19 mouse cellular contexts compared by ENCODE assay signal in the genomic region with DNA sequence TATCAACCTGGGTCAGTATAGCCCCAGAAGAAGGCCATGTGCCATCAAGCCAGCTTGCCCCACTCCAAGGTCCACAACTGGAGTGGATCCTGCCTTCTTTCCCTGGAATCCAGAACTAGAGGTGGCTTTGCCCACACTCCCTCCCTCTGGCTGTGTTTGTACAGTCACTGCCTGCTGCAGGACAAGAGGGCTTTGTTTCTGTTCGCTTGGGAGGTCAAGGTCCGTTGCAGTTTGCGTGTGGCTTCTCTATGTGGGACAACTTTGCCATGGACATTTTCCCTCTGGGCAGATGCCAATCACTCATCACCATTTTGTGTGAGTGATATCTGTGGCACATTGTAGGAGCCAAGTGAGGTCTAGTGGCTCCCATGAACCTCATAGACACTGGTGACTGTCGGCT.
DNase-seq lines count a peak whose midpoint lies in the region; ATAC-seq and TF ChIP-seq lines count a peak whose summit lies in the region.
"Had no signal": no experiment of that assay in that cellular context is flagged by ENCODE, and none has a peak within 500 bp of the region (broad histone marks: within the 10 kb centered on the region; RNA-seq: fewer than 3 reads in every experiment).

No protein-coding gene starts in this region.

- H3K27ac ChIP-seq in forebrain, embryonic 10.5 days: peak overlapping the region; percentile 75
- H3K27ac ChIP-seq in forebrain, embryonic 16.5 days (ENCODE audit: low read length): no peak overlapping the region
- no peak overlapping the region for H3K27ac ChIP-seq in kidney, embryonic 15.5 days
- no peak overlapping the region for H3K27ac ChIP-seq in intestine, embryonic 14.5 days (ENCODE audit: low read depth)
- no peak overlapping the region for H3K27ac ChIP-seq in liver, postnatal 0 days (ENCODE audit: low read depth)
- H3K27ac ChIP-seq: hindbrain, postnatal 0 days; lung, embryonic 15.5 days; midbrain, embryonic 13.5 days had no signal

- TF ChIP-seq CTCF in liver, postnatal 0 days (IDR thresholded peaks at IDR 0.05; ENCODE audit: low read depth): no peak

- H3K4me1 ChIP-seq in forebrain, embryonic 10.5 days: peaks cover 64% of the 10 kb centered on the region
- H3K4me1 ChIP-seq in forebrain, embryonic 16.5 days (replicated peaks; ENCODE audit: control insufficient read depth, insufficient read depth, low read length): peaks cover 39% of the 10 kb centered on the region
- H3K4me1 ChIP-seq in kidney, embryonic 15.5 days: peaks cover 47% of the 10 kb centered on the region
- peaks cover 13% of the 10 kb centered on the region for H3K4me1 ChIP-seq in intestine, embryonic 14.5 days (replicated peaks; ENCODE audit: control insufficient read depth, insufficient read depth, low read length)
- H3K4me1 ChIP-seq in liver, postnatal 0 days (ENCODE audit: insufficient read depth): no peaks in the 10 kb centered on the region

- TF ChIP-seq EP300 in liver, postnatal 0 days (IDR thresholded peaks at IDR 0.05; ENCODE audit: low read depth): no peak

- no peak overlapping the region for H3K4me2 ChIP-seq in forebrain, embryonic 16.5 days (ENCODE audit: low read length)
- H3K4me2 ChIP-seq in kidney, embryonic 15.5 days: no peak overlapping the region
- H3K4me2 ChIP-seq in intestine, embryonic 14.5 days (ENCODE audit: low read length): no peak overlapping the region
- no peak overlapping the region for H3K4me2 ChIP-seq in liver, postnatal 0 days (ENCODE audit: low read depth, low read length)
- H3K4me2 ChIP-seq: lung, embryonic 15.5 days; midbrain, embryonic 13.5 days; neural tube, embryonic 15.5 days had no signal

- no peaks in the 10 kb centered on the region for H3K9me3 ChIP-seq in forebrain, embryonic 10.5 days
- H3K9me3 ChIP-seq in forebrain, embryonic 16.5 days (ENCODE audit: control insufficient read depth, low read length): no peaks in the 10 kb centered on the region
- H3K9me3 ChIP-seq in kidney, embryonic 15.5 days (replicated peaks): no peaks in the 10 kb centered on the region
- H3K9me3 ChIP-seq in intestine, embryonic 14.5 days (ENCODE audit: control insufficient read depth, low read length): no peaks in the 10 kb centered on the region
- no peaks in the 10 kb centered on the region for H3K9me3 ChIP-seq in liver, postnatal 0 days (ENCODE audit: low read length)
- H3K9me3 ChIP-seq: lung, embryonic 15.5 days; midbrain, embryonic 13.5 days; neural tube, embryonic 15.5 days had no signal

- DNase-seq in forebrain, embryonic 10.5 days (ENCODE audit: extremely low spot score, low spot score): no peak
- peak; percentile 50 to 66 for DNase-seq in kidney, postnatal 36 days
- no peak for DNase-seq in intestine, embryonic 14.5 days (ENCODE audit: low spot score)
- DNase-seq in liver, postnatal 0 days: peak; percentile 27
- DNase-seq in gastrocnemius, postnatal 10 days: no peak
- DNase-seq in layer of hippocampus, postnatal 36 days: no peak
- DNase-seq: adrenal gland, adult 8-10 months; cerebellum, adult 11 months; cerebellum, postnatal 25 days; heart, postnatal 36 days; left cerebral cortex, postnatal 4 days; thymus, adult 2 months had no signal

- WGBS in forebrain, embryonic 10.5 days: 73% methylated on average over 4 of the region's 4 CpGs
- 64% methylated on average over 4 of the region's 4 CpGs for WGBS in forebrain, embryonic 16.5 days
- 61% methylated on average over 4 of the region's 4 CpGs for WGBS in kidney, embryonic 15.5 days
- WGBS in intestine, embryonic 14.5 days: 67% methylated on average over 4 of the region's 4 CpGs
- WGBS in liver, postnatal 0 days (ENCODE audit: insufficient replicate concordance): 65% methylated on average over 4 of the region's 4 CpGs

- H3K36me3 ChIP-seq in forebrain, embryonic 10.5 days (replicated peaks): no peaks in the 10 kb centered on the region
- H3K36me3 ChIP-seq in forebrain, embryonic 16.5 days (ENCODE audit: control insufficient read depth, insufficient read depth): no peaks in the 10 kb centered on the region
- no peaks in the 10 kb centered on the region for H3K36me3 ChIP-seq in kidney, embryonic 15.5 days
- H3K36me3 ChIP-seq in intestine, embryonic 14.5 days (ENCODE audit: control insufficient read depth, insufficient read depth, low read length): no peaks in the 10 kb centered on the region
- H3K36me3 ChIP-seq in liver, postnatal 0 days (replicated peaks; ENCODE audit: insufficient read depth, low read length): no peaks in the 10 kb centered on the region
- H3K36me3 ChIP-seq: lung, embryonic 15.5 days; midbrain, embryonic 13.5 days; neural tube, embryonic 15.5 days had no signal

- H3K27me3 ChIP-seq in forebrain, embryonic 10.5 days (ENCODE audit: poor library complexity, severe bottlenecking): no peaks in the 10 kb centered on the region
- H3K27me3 ChIP-seq in forebrain, embryonic 16.5 days (replicated peaks; ENCODE audit: control insufficient read depth, insufficient read depth, low read length): no peaks in the 10 kb centered on the region
- no peaks in the 10 kb centered on the region for H3K27me3 ChIP-seq in kidney, embryonic 15.5 days
- no peaks in the 10 kb centered on the region for H3K27me3 ChIP-seq in intestine, embryonic 14.5 days (replicated peaks; ENCODE audit: control insufficient read depth, insufficient read depth, low read length)
- H3K27me3 ChIP-seq in liver, postnatal 0 days (ENCODE audit: insufficient read depth, low read length): no peaks in the 10 kb centered on the region
- H3K27me3 ChIP-seq: lung, embryonic 15.5 days; midbrain, embryonic 13.5 days; neural tube, embryonic 15.5 days had no signal

- no peak overlapping the region for H3K9ac ChIP-seq in forebrain, embryonic 16.5 days (replicated peaks; ENCODE audit: low read depth, low read length)
- no peak overlapping the region for H3K9ac ChIP-seq in kidney, embryonic 15.5 days
- H3K9ac ChIP-seq in intestine, embryonic 14.5 days (ENCODE audit: low read length): no peak overlapping the region
- H3K9ac ChIP-seq in liver, postnatal 0 days (replicated peaks): no peak overlapping the region
- H3K9ac ChIP-seq: lung, embryonic 15.5 days; midbrain, embryonic 13.5 days; neural tube, embryonic 15.5 days had no signal

- no peak for ATAC-seq in forebrain, embryonic 16.5 days
- no peak for ATAC-seq in kidney, embryonic 15.5 days (replicated peaks; ENCODE audit: low FRiP score)
- ATAC-seq in intestine, embryonic 14.5 days (replicated peaks; ENCODE audit: low FRiP score, low TSS enrichment, low read depth): peak; percentile 65
- peak; percentile 66 for ATAC-seq in liver, postnatal 0 days
- ATAC-seq: forebrain, embryonic 14.5 days; hindbrain, postnatal 0 days; midbrain, embryonic 13.5 days had no signal

- H3K4me3 ChIP-seq in forebrain, embryonic 10.5 days: no peak overlapping the region
- no peak overlapping the region for H3K4me3 ChIP-seq in forebrain, embryonic 16.5 days (replicated peaks; ENCODE audit: low read length)
- no peak overlapping the region for H3K4me3 ChIP-seq in kidney, embryonic 15.5 days (replicated peaks)
- H3K4me3 ChIP-seq in intestine, embryonic 14.5 days (ENCODE audit: low read depth, low read length): no peak overlapping the region
- H3K4me3 ChIP-seq in liver, postnatal 0 days (ENCODE audit: low read depth, low read length): no peak overlapping the region
- H3K4me3 ChIP-seq: lung, embryonic 15.5 days; midbrain, embryonic 13.5 days; neural tube, embryonic 15.5 days had no signal

Comparison
In these comparisons a context has a peak if more than half of its experiments do, and no peak if none do; other contexts are left out.
1. DNase-seq: peak in kidney, postnatal 36 days (2 of 2) and liver, postnatal 0 days (single experiment); none in forebrain, embryonic 10.5 days (single experiment), intestine, embryonic 14.5 days (single experiment), gastrocnemius, postnatal 10 days (single experiment) and layer of hippocampus, postnatal 36 days (0 of 2).
2. ATAC-seq: peak in intestine, embryonic 14.5 days (single experiment) and liver, postnatal 0 days (single experiment); none in forebrain, embryonic 16.5 days (single experiment) and kidney, embryonic 15.5 days (single experiment).